Mouse (Mus musculus): Measurements from ENCODE around the gene Dis3l2.

- no peak for TF ChIP-seq CTCF (IDR thresholded peaks at IDR 0.05; ENCODE audit: borderline replicate concordance, control insufficient read depth, extremely low read depth, insufficient read depth, low read length, poor library complexity)
- TF ChIP-seq POLR2A (IDR thresholded peaks at IDR 0.05; ENCODE audit: control insufficient read depth, extremely low read depth, insufficient read depth, low read length, poor library complexity) = no peak
These were observed 222.2 kb downstream of the Dis3l2 start for GRCm38 (mm10) chr1:86925776-86926175.

Data from thymus, adult 2 months (tissue).